Mouse (Mus musculus): ENCODE results near the gene Net1. TPM values are rescaled to one million over a fixed set of nuclear protein-coding genes. Genes with fewer than 3 reads are reported as not detected.

The Net1 gene
- polyA plus RNA-seq, 1 experiment from 2014 or later = 82.0 TPM

GRCm38 (mm10) chr13:3895397-3895980, 22.5 kb downstream of the Net1 start:
- no peaks in the 10 kb centered on the region for H3K36me3 ChIP-seq (ENCODE audit: control insufficient read depth, insufficient read depth, low read length)
- no peak for ATAC-seq (ENCODE audit: low read depth)
- no peak overlapping the region for H3K4me3 ChIP-seq (ENCODE audit: low read depth, low read length)
- H3K9me3 ChIP-seq (ENCODE audit: control insufficient read depth, low read length) = no peaks in the 10 kb centered on the region
- no peaks in the 10 kb centered on the region for H3K27me3 ChIP-seq (replicated peaks; ENCODE audit: control insufficient read depth, insufficient read depth, low read length)
- no peak overlapping the region for H3K9ac ChIP-seq (ENCODE audit: low read depth, low read length)
- H3K4me2 ChIP-seq (ENCODE audit: low read depth, low read length) = no peak overlapping the region
- DNase-seq (ENCODE audit: low spot score) = no peak
- H3K27ac ChIP-seq (replicated peaks; ENCODE audit: low read depth, low read length) = no peak overlapping the region
- peaks cover 7% of the 10 kb centered on the region; the same call in 1 of the 2 replicates for H3K4me1 ChIP-seq (ENCODE audit: control insufficient read depth, insufficient read depth, low read length)
- WGBS = 81% methylated on average over 8 of the region's 8 CpGs

GRCm38 (mm10) chr13:3894549-3894948, 23.5 kb downstream of the Net1 start:
- H3K9ac ChIP-seq (ENCODE audit: low read depth, low read length) = no peak overlapping the region
- H3K27ac ChIP-seq (replicated peaks; ENCODE audit: low read depth, low read length) = no peak overlapping the region
- WGBS = 71% methylated on average over 8 of the region's 8 CpGs
- ATAC-seq (ENCODE audit: low read depth) (no peak), DNase-seq (ENCODE audit: low spot score) (no peak)
- no peak overlapping the region for H3K4me2 ChIP-seq (ENCODE audit: low read depth, low read length)
- no peaks in the 10 kb centered on the region for H3K27me3 ChIP-seq (replicated peaks; ENCODE audit: control insufficient read depth, insufficient read depth, low read length)
- no peaks in the 10 kb centered on the region for H3K36me3 ChIP-seq (ENCODE audit: control insufficient read depth, insufficient read depth, low read length)
- peaks cover 12% of the 10 kb centered on the region for H3K4me1 ChIP-seq (ENCODE audit: control insufficient read depth, insufficient read depth, low read length)
- no peaks in the 10 kb centered on the region for H3K9me3 ChIP-seq (ENCODE audit: control insufficient read depth, low read length)
- H3K4me3 ChIP-seq (ENCODE audit: low read depth, low read length) = no peak overlapping the region

GRCm38 (mm10) chr13:3893126-3893734, 24.8 kb downstream of the Net1 start:
- Histone ChIP-seq H3K9me3 (ENCODE audit: control insufficient read depth, low read length) (no peaks in the 10 kb centered on the region), H3K4me1 (ENCODE audit: control insufficient read depth, insufficient read depth, low read length) (peaks cover 18% of the 10 kb centered on the region), H3K27ac (replicated peaks; ENCODE audit: low read depth, low read length) (peak overlapping the region; percentile 68), H3K9ac (ENCODE audit: low read depth, low read length) (peak overlapping the region; percentile 74), H3K4me3 (ENCODE audit: low read depth, low read length) (peak overlapping the region; percentile 55), H3K27me3 (replicated peaks; ENCODE audit: control insufficient read depth, insufficient read depth, low read length) (no peaks in the 10 kb centered on the region), H3K36me3 (ENCODE audit: control insufficient read depth, insufficient read depth, low read length) (peaks cover 13% of the 10 kb centered on the region), H3K4me2 (ENCODE audit: low read depth, low read length) (peak overlapping the region; percentile 63)
- under 1% methylated on average over 35 of the region's 35 CpGs for WGBS
- ATAC-seq (ENCODE audit: low read depth) (peak; percentile 98), DNase-seq (ENCODE audit: low spot score) (peak; percentile 97)

GRCm38 (mm10) chr13:3892601-3893000, 25.4 kb downstream of the Net1 start:
- H3K4me2 ChIP-seq (ENCODE audit: low read depth, low read length) = peak overlapping the region; percentile 63
- H3K4me3 ChIP-seq (ENCODE audit: low read depth, low read length) = peak overlapping the region; percentile 55
- no peaks in the 10 kb centered on the region for H3K27me3 ChIP-seq (replicated peaks; ENCODE audit: control insufficient read depth, insufficient read depth, low read length)
- H3K27ac ChIP-seq (replicated peaks; ENCODE audit: low read depth, low read length) = peak overlapping the region; percentile 68
- peak overlapping the region; percentile 74 for H3K9ac ChIP-seq (ENCODE audit: low read depth, low read length)
- WGBS = 6% methylated on average over 7 of the region's 7 CpGs
- peaks cover 18% of the 10 kb centered on the region for H3K4me1 ChIP-seq (ENCODE audit: control insufficient read depth, insufficient read depth, low read length)
- no peaks in the 10 kb centered on the region for H3K9me3 ChIP-seq (ENCODE audit: control insufficient read depth, low read length)
- ATAC-seq (ENCODE audit: low read depth) = no peak
- peaks cover 19% of the 10 kb centered on the region for H3K36me3 ChIP-seq (ENCODE audit: control insufficient read depth, insufficient read depth, low read length)
- peak; percentile 32 for DNase-seq (ENCODE audit: low spot score)

GRCm38 (mm10) chr13:3891479-3892087, 26.4 kb downstream of the Net1 start:
- peak overlapping the region; percentile 63 for H3K4me2 ChIP-seq (ENCODE audit: low read depth, low read length)
- peaks cover 18% of the 10 kb centered on the region for H3K4me1 ChIP-seq (ENCODE audit: control insufficient read depth, insufficient read depth, low read length)
- no peak for ATAC-seq (ENCODE audit: low read depth)
- DNase-seq (ENCODE audit: low spot score) = no peak
- WGBS = 20% methylated on average over 8 of the region's 8 CpGs
- peak overlapping the region; percentile 74 for H3K9ac ChIP-seq (ENCODE audit: low read depth, low read length)
- H3K4me3 ChIP-seq (ENCODE audit: low read depth, low read length) = peak overlapping the region; percentile 55
- H3K36me3 ChIP-seq (ENCODE audit: control insufficient read depth, insufficient read depth, low read length) = peaks cover 29% of the 10 kb centered on the region
- no peaks in the 10 kb centered on the region for H3K9me3 ChIP-seq (ENCODE audit: control insufficient read depth, low read length)
- no peaks in the 10 kb centered on the region for H3K27me3 ChIP-seq (replicated peaks; ENCODE audit: control insufficient read depth, insufficient read depth, low read length)
- peak overlapping the region; percentile 41 for H3K27ac ChIP-seq (replicated peaks; ENCODE audit: low read depth, low read length)

GRCm38 (mm10) chr13:3890061-3890460, 28.0 kb downstream of the Net1 start:
- peaks cover 18% of the 10 kb centered on the region for H3K4me1 ChIP-seq (ENCODE audit: control insufficient read depth, insufficient read depth, low read length)
- no peaks in the 10 kb centered on the region for H3K27me3 ChIP-seq (replicated peaks; ENCODE audit: control insufficient read depth, insufficient read depth, low read length)
- peaks cover 45% of the 10 kb centered on the region for H3K36me3 ChIP-seq (ENCODE audit: control insufficient read depth, insufficient read depth, low read length)
- H3K9ac ChIP-seq (ENCODE audit: low read depth, low read length) = peak overlapping the region; percentile 37; the same call in 1 of the 2 replicates
- H3K4me3 ChIP-seq (ENCODE audit: low read depth, low read length) = peak overlapping the region; percentile 55
- DNase-seq (ENCODE audit: low spot score) (peak; percentile 82), ATAC-seq (ENCODE audit: low read depth) (peak; percentile 50)
- H3K9me3 ChIP-seq (ENCODE audit: control insufficient read depth, low read length) = no peaks in the 10 kb centered on the region
- peak overlapping the region; percentile 63 for H3K4me2 ChIP-seq (ENCODE audit: low read depth, low read length)
- H3K27ac ChIP-seq (replicated peaks; ENCODE audit: low read depth, low read length) = peak overlapping the region; percentile 63
- 16% methylated on average over 8 of the region's 8 CpGs for WGBS

- 89% methylated on average over 3 of the region's 3 CpGs for WGBS
Observed at GRCm38 (mm10) chr13:3889111-3889510, 28.9 kb downstream of the Net1 start.

GRCm38 (mm10) chr13:3886663-3887062, 31.4 kb downstream of the Net1 start:
- Histone ChIP-seq H3K27ac (replicated peaks; ENCODE audit: low read depth, low read length) (no peak overlapping the region), H3K4me3 (ENCODE audit: low read depth, low read length) (no peak overlapping the region), H3K27me3 (replicated peaks; ENCODE audit: control insufficient read depth, insufficient read depth, low read length) (no peaks in the 10 kb centered on the region), H3K4me2 (ENCODE audit: low read depth, low read length) (no peak overlapping the region), H3K36me3 (ENCODE audit: control insufficient read depth, insufficient read depth, low read length) (peaks cover 78% of the 10 kb centered on the region), H3K9ac (ENCODE audit: low read depth, low read length) (no peak overlapping the region), H3K9me3 (ENCODE audit: control insufficient read depth, low read length) (no peaks in the 10 kb centered on the region), H3K4me1 (ENCODE audit: control insufficient read depth, insufficient read depth, low read length) (peaks cover 14% of the 10 kb centered on the region)
- DNase-seq (ENCODE audit: low spot score) (no peak), ATAC-seq (ENCODE audit: low read depth) (no peak)
- 93% methylated on average over 7 of the region's 7 CpGs for WGBS

More at GRCm38 (mm10) chr13:3889111-3889510, 28.9 kb downstream of the Net1 start:
- H3K36me3 ChIP-seq (ENCODE audit: control insufficient read depth, insufficient read depth, low read length) = peaks cover 54% of the 10 kb centered on the region
- DNase-seq (ENCODE audit: low spot score) (no peak), ATAC-seq (ENCODE audit: low read depth) (no peak)
- peak overlapping the region; percentile 63 for H3K4me2 ChIP-seq (ENCODE audit: low read depth, low read length)
- no peaks in the 10 kb centered on the region for H3K27me3 ChIP-seq (replicated peaks; ENCODE audit: control insufficient read depth, insufficient read depth, low read length)
- no peak overlapping the region for H3K9ac ChIP-seq (ENCODE audit: low read depth, low read length)
- H3K4me1 ChIP-seq (ENCODE audit: control insufficient read depth, insufficient read depth, low read length) = peaks cover 18% of the 10 kb centered on the region
- 0 out of 2 replicates have a peak overlapping the region, but pooled peaks have one; percentile 63 for H3K27ac ChIP-seq (replicated peaks; ENCODE audit: low read depth, low read length)
- H3K4me3 ChIP-seq (ENCODE audit: low read depth, low read length) = no peak overlapping the region
- no peaks in the 10 kb centered on the region for H3K9me3 ChIP-seq (ENCODE audit: control insufficient read depth, low read length)
